Mouse (Mus musculus) cerebellum, adult 2 months (tissue): ENCODE measurements at regions not wholly inside any gene's neighbourhood (a gene's known extent, or its start where the extent isn't known, plus 50 kb on each side); places are given as distances from the start of the nearest gene placed in this dataset.

Experiments
- CTCF ChIP-seq: fragments of 200-500 bp; IDR thresholded peaks from 2 replicates; pipeline ENCODE4 v1.5.1; 2011; ENCODE audit warnings: low read depth, mild to moderate bottlenecking, control low read depth, low read length, moderate library complexity, borderline replicate concordance; ENCODE audit not compliant: insufficient read depth
- POLR2A ChIP-seq: fragments of 200-500 bp; IDR thresholded peaks from 2 replicates; pipeline ENCODE4 v1.6.1; 2011; ENCODE audit warnings: low read length, control low read depth, borderline replicate concordance; ENCODE audit not compliant: insufficient read depth

DNA sequence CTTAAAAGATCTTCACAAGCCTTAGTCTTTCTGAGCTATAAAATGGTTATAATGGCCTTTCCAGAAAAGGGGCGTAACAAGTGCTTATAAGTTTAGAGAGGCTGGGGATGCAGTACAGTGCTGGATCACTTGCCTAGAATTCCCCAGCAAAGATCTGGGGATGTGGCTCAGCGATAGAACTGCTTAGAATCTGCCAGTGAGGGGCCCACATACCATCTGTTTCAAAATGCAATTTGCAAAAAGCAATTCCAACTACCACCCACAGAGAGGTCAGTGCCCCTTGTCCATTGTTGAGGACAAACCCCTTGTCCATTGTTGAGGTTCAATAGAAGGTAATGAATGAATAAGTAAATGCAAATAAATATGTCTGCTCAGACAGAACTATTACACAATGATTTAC, 107.5 kb upstream of the Castor2 start:
- TF ChIP-seq CTCF (no peak), POLR2A (no peak)
